Mouse (Mus musculus) liver, adult 2 months (tissue): Measurements from ENCODE around the gene Pih1d1. TPM values are rescaled to one million over a fixed set of nuclear protein-coding genes. Genes with fewer than 3 reads are reported as not detected.

Source experiments
- DNase-seq: peaks from one replicate; pipeline ENCODE4 v3.0.0-alpha.2; 2011; ENCODE audit warnings: low read depth, low spot score; ENCODE audit errors: extremely low read depth
- H3K27ac ChIP-seq: fragments of 200-500 bp; replicated peaks from 2 replicates; pipeline ENCODE4 v1.5.1; 2012; ENCODE audit warnings: low read depth, mild to moderate bottlenecking, control low read depth, inconsistent platforms, low read length; ENCODE audit not compliant: insufficient read depth
- H3K27me3 ChIP-seq: fragments of 200-500 bp; 2 replicates; pipeline ENCODE4 v1.6.1; 2012; ENCODE audit warnings: mild to moderate bottlenecking, moderate library complexity, low read length, inconsistent platforms; ENCODE audit not compliant: control insufficient read depth, insufficient read depth
- H3K36me3 ChIP-seq: fragments of 200-500 bp; 2 replicates; pipeline ENCODE4 v1.6.1; 2012; ENCODE audit warnings: low read length, inconsistent platforms; ENCODE audit not compliant: control insufficient read depth, insufficient read depth
- H3K4me1 ChIP-seq: fragments of 200-500 bp; 2 replicates; pipeline ENCODE4 v1.6.1; 2011; ENCODE audit warnings: low read length; ENCODE audit not compliant: control insufficient read depth, insufficient read depth
- H3K4me3 ChIP-seq: fragments of 200-500 bp; 2 replicates; pipeline ENCODE4 v1.5.1; 2011; ENCODE audit warnings: low read depth, mild to moderate bottlenecking, control low read depth, low read length, moderate library complexity; ENCODE audit not compliant: insufficient read depth
- H3K79me2 ChIP-seq: fragments of 200-500 bp; 2 replicates; pipeline ENCODE4 v1.6.1; 2012; ENCODE audit warnings: inconsistent platforms, mild to moderate bottlenecking, low read length, moderate library complexity; ENCODE audit not compliant: control insufficient read depth, insufficient read depth
- H3K9ac ChIP-seq: fragments of 200-500 bp; 2 replicates; pipeline ENCODE4 v1.6.1; 2012; ENCODE audit warnings: low read depth, mild to moderate bottlenecking, control low read depth, inconsistent platforms, low read length
- CTCF ChIP-seq: fragments of 200-500 bp; IDR thresholded peaks from 2 replicates; pipeline ENCODE4 v1.5.1; 2011; ENCODE audit warnings: low read depth, low read length, control low read depth
- POLR2A ChIP-seq: fragments of 200-500 bp; IDR thresholded peaks from 2 replicates; pipeline ENCODE4 v1.6.1; 2011; ENCODE audit warnings: low read length, control low read depth; ENCODE audit not compliant: insufficient read depth; ENCODE audit errors: extremely low read depth
- WGBS: fragments of 180-500 bp; shearing (Covaris S2); methylation state at CpG from one replicate; pipeline ENCODE4 v1.1.7; 2018; 5-methylcytosine and 5-hydroxymethylcytosine counted together
- polyA plus RNA-seq: library from polyadenylated mRNA; depleted of rRNA; stranded (reverse); fragments of >200 nt; gene quantifications from 2 replicates; pipeline ENCODE4 v1.2.3, GENCODE M21; 2012
- total RNA-seq: library from RNA; depleted of rRNA; stranded (reverse); fragments of >200 nt; gene quantifications from 2 replicates; pipeline ENCODE4 v1.2.3, GENCODE M21; 2014

The Pih1d1 gene
- total and polyA plus RNA-seq, 2 experiments, result 48.0 to 62.1 TPM

GRCm38 (mm10) chr7:45160316-45160800 lies 6.3 kb downstream of the Pih1d1 start:
- no peaks in the 10 kb centered on the region for H3K79me2 ChIP-seq
- DNase-seq, result no peak
- TF ChIP-seq CTCF (no peak), POLR2A (no peak)
- H3K27me3 ChIP-seq, result no peaks in the 10 kb centered on the region; the same call in 1 of the 2 replicates
- no peaks in the 10 kb centered on the region for H3K36me3 ChIP-seq
- WGBS, result 97% methylated on average over 6 of the region's 6 CpGs
- H3K4me1 ChIP-seq, result 0 out of 2 replicates have a peak, but pooled peaks cover 3% of the 10 kb centered on the region
- H3K4me3 ChIP-seq, result no peak overlapping the region
- no peak overlapping the region for H3K27ac ChIP-seq
- H3K9ac ChIP-seq, result no peak overlapping the region

- TF ChIP-seq CTCF (no peak), POLR2A (no peak)
- 90% methylated on average over 3 of the region's 3 CpGs for WGBS
Measured at GRCm38 (mm10) chr7:45160866-45161265, 6.8 kb downstream of the Pih1d1 start.

GRCm38 (mm10) chr7:45161612-45162473 lies 7.7 kb downstream of the Pih1d1 start:
- Histone ChIP-seq H3K79me2 (no peaks in the 10 kb centered on the region), H3K36me3 (no peaks in the 10 kb centered on the region), H3K9ac (0 out of 2 replicates have a peak overlapping the region, but pooled peaks have one; percentile 7), H3K27me3 (peaks cover 3% of the 10 kb centered on the region; the same call in 1 of the 2 replicates), H3K4me3 (peak overlapping the region; percentile 54), H3K27ac (no peak overlapping the region), H3K4me1 (0 out of 2 replicates have a peak, but pooled peaks cover 3% of the 10 kb centered on the region)
- TF ChIP-seq POLR2A (no peak), CTCF (peak; percentile 90)
- DNase-seq, result peak; percentile 67
- 7% methylated on average over 35 of the region's 35 CpGs for WGBS

More at GRCm38 (mm10) chr7:45160866-45161265, 6.8 kb downstream of the Pih1d1 start:
- 0 out of 2 replicates have a peak, but pooled peaks cover 3% of the 10 kb centered on the region for H3K4me1 ChIP-seq
- no peak overlapping the region for H3K9ac ChIP-seq
- H3K4me3 ChIP-seq, result no peak overlapping the region
- H3K36me3 ChIP-seq, result no peaks in the 10 kb centered on the region
- no peaks in the 10 kb centered on the region; the same call in 1 of the 2 replicates for H3K27me3 ChIP-seq
- no peak overlapping the region for H3K27ac ChIP-seq
- no peak for DNase-seq
- no peaks in the 10 kb centered on the region for H3K79me2 ChIP-seq

- H3K4me3 ChIP-seq, result peak overlapping the region; percentile 54; the same call in 1 of the 2 replicates
- H3K9ac ChIP-seq, result no peak overlapping the region
- 0 out of 2 replicates have a peak, but pooled peaks cover 3% of the 10 kb centered on the region for H3K4me1 ChIP-seq
- no peak for TF ChIP-seq CTCF
- no peak for TF ChIP-seq POLR2A
- H3K36me3 ChIP-seq, result no peaks in the 10 kb centered on the region
- H3K27me3 ChIP-seq, result peaks cover 8% of the 10 kb centered on the region; the same call in 1 of the 2 replicates
- 28% methylated on average over 6 of the region's 6 CpGs for WGBS
- no peak for DNase-seq
- H3K79me2 ChIP-seq, result no peaks in the 10 kb centered on the region
- no peak overlapping the region for H3K27ac ChIP-seq
Measured at GRCm38 (mm10) chr7:45162551-45162950, 8.4 kb downstream of the Pih1d1 start.

- H3K36me3 ChIP-seq, result no peaks in the 10 kb centered on the region
- H3K9ac ChIP-seq, result no peak overlapping the region
- TF ChIP-seq POLR2A (no peak), CTCF (no peak)
- DNase-seq, result no peak
- no peaks in the 10 kb centered on the region for H3K79me2 ChIP-seq
- H3K4me3 ChIP-seq, result no peak overlapping the region
- no peak overlapping the region for H3K27ac ChIP-seq
- 0 out of 2 replicates have a peak, but pooled peaks cover 3% of the 10 kb centered on the region for H3K4me1 ChIP-seq
- H3K27me3 ChIP-seq, result peaks cover 14% of the 10 kb centered on the region; the same call in 1 of the 2 replicates
- 74% methylated on average over 9 of the region's 9 CpGs for WGBS
Measured at GRCm38 (mm10) chr7:45162996-45163615, 9.0 kb downstream of the Pih1d1 start.
